Mouse (Mus musculus): Measurements from ENCODE around the gene Ninj1. TPM values are rescaled to one million over a fixed set of nuclear protein-coding genes. Genes with fewer than 3 reads are reported as not detected.

The Ninj1 gene
- polyA plus RNA-seq (2016; fragmentation: Nextera tagmentation; extraction: Ambion mirVana) = 51.3 and 55.3 TPM in 2 replicates

GRCm38 (mm10) chr13:49187288-49188218 is at the start of gene Ninj1:
TSS of gene Ninj1 (plus strand) at chr13:49187485.
- Histone ChIP-seq H3K27ac (peak within 1 kb of the TSS; percentile 88), H3K4me3 (peak within 1 kb of the TSS; percentile 79), H3K27me3 (ENCODE audit: insufficient read depth, poor library complexity, severe bottlenecking) (no peaks in the 10 kb centered on the region), H3K9me3 (no peaks in the 10 kb centered on the region; the same call in 1 of the 2 replicates), H3K36me3 (no peaks in the 10 kb centered on the region), H3K4me1 (peaks cover 69% of the 10 kb centered on the region)
- under 1% methylated on average over 80 of the region's 87 CpGs for WGBS
- DNase-seq (ENCODE audit: low spot score) = peak; percentile 92

GRCm38 (mm10) chr13:49140567-49140966 is 46.7 kb upstream of the Ninj1 start:
- Histone ChIP-seq H3K4me3 (no peak overlapping the region), H3K9me3 (no peaks in the 10 kb centered on the region), H3K36me3 (no peaks in the 10 kb centered on the region), H3K27me3 (ENCODE audit: insufficient read depth, poor library complexity, severe bottlenecking) (peaks cover 38% of the 10 kb centered on the region), H3K27ac (no peak overlapping the region), H3K4me1 (peaks cover 25% of the 10 kb centered on the region)
- 71% methylated on average over 4 of the region's 4 CpGs for WGBS
- DNase-seq (ENCODE audit: low spot score) = no peak

- Histone ChIP-seq H3K36me3 (no peaks in the 10 kb centered on the region), H3K27ac (no peak overlapping the region), H3K4me3 (no peak overlapping the region), H3K9me3 (no peaks in the 10 kb centered on the region), H3K4me1 (peaks cover 44% of the 10 kb centered on the region), H3K27me3 (ENCODE audit: insufficient read depth, poor library complexity, severe bottlenecking) (peaks cover 57% of the 10 kb centered on the region)
- 80% methylated on average over 5 of the region's 5 CpGs for WGBS
- no peak for DNase-seq (ENCODE audit: low spot score)
Measured at GRCm38 (mm10) chr13:49142396-49142795, 44.9 kb upstream of the Ninj1 start.

- 90% methylated on average over 7 of the region's 7 CpGs for WGBS
- Histone ChIP-seq H3K4me3 (no peak overlapping the region), H3K27me3 (ENCODE audit: insufficient read depth, poor library complexity, severe bottlenecking) (peaks cover 66% of the 10 kb centered on the region), H3K4me1 (peaks cover 53% of the 10 kb centered on the region), H3K36me3 (no peaks in the 10 kb centered on the region), H3K27ac (no peak overlapping the region), H3K9me3 (no peaks in the 10 kb centered on the region)
- no peak for DNase-seq (ENCODE audit: low spot score)
Measured at GRCm38 (mm10) chr13:49143323-49143722, 44.0 kb upstream of the Ninj1 start.

- 46% methylated on average over 6 of the region's 6 CpGs for WGBS
- H3K9me3 ChIP-seq = no peaks in the 10 kb centered on the region
- H3K27ac ChIP-seq = no peak overlapping the region
- H3K27me3 ChIP-seq (ENCODE audit: insufficient read depth, poor library complexity, severe bottlenecking) = peaks cover 76% of the 10 kb centered on the region
- no peak overlapping the region for H3K4me3 ChIP-seq
- H3K36me3 ChIP-seq = no peaks in the 10 kb centered on the region
- H3K4me1 ChIP-seq = peaks cover 51% of the 10 kb centered on the region
- DNase-seq (ENCODE audit: low spot score) = no peak
Measured at GRCm38 (mm10) chr13:49144451-49144850, 42.8 kb upstream of the Ninj1 start.

GRCm38 (mm10) chr13:49145396-49145795 is 41.9 kb upstream of the Ninj1 start:
- WGBS = 28% methylated on average over 7 of the region's 7 CpGs
- Histone ChIP-seq H3K36me3 (no peaks in the 10 kb centered on the region), H3K27me3 (ENCODE audit: insufficient read depth, poor library complexity, severe bottlenecking) (peaks cover 80% of the 10 kb centered on the region), H3K4me3 (no peak overlapping the region), H3K27ac (no peak overlapping the region), H3K9me3 (no peaks in the 10 kb centered on the region), H3K4me1 (peaks cover 51% of the 10 kb centered on the region)
- no peak for DNase-seq (ENCODE audit: low spot score)

DNA sequence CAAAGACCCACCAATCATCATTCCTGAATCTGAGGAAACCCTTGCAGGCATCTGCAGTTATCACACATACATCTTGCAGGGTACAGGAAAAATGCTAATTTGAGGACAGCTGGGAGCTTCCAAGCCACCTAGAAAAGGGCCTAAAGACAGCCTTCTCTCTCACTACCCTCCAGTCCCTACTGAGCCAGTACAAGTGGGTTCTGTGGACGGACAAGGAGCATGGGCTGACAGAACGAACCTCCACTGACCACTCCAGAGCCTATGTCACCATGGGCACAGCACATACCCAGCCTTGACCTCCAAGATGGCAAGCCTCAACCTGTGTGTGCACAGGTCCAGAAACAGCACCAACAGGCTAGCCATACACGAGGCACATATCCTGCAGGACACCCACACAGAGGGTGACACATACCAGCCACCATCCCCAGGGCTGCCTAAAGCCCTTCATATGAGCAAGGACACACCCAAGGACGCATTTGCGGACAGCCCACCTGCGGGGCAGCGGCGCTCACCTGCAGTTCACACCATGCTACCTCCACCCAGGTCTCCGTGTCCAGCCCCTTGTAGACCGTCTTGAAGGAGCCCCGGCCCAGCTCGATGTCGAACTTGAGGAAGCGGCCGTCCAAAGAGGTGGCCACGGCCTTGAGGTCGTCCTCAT is 41.1 kb upstream of the Ninj1 start:
- 19% methylated on average over 17 of the region's 17 CpGs for WGBS
- no peak for DNase-seq (ENCODE audit: low spot score)

DNA sequence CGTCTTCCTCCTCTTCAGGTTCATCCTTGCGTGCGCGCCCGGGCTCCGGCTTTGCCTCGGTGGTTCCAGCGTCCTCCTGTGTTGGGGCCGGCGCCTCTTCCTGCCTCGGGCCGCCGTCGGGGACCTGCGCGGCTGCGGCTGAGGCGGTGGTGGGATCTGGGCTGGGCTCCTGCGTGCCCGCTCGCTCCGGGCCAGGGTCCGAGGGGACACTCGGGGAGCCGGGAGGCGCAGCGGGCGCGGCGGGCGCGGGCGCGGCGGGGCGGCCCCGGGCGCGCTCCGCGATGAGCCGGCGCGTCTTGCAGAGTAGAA is 40.6 kb upstream of the Ninj1 start:
- Histone ChIP-seq H3K4me3 (peak overlapping the region; percentile 79), H3K36me3 (no peaks in the 10 kb centered on the region), H3K27ac (peak overlapping the region; percentile 85), H3K9me3 (no peaks in the 10 kb centered on the region), H3K4me1 (peaks cover 46% of the 10 kb centered on the region), H3K27me3 (ENCODE audit: insufficient read depth, poor library complexity, severe bottlenecking) (peaks cover 87% of the 10 kb centered on the region)
- DNase-seq (ENCODE audit: low spot score) = no peak
- WGBS = 2% methylated on average over 25 of the region's 44 CpGs

More for the DNA sequence above, 41.1 kb upstream of the Ninj1 start:
- Histone ChIP-seq H3K36me3 (no peaks in the 10 kb centered on the region), H3K4me1 (peaks cover 46% of the 10 kb centered on the region), H3K27me3 (ENCODE audit: insufficient read depth, poor library complexity, severe bottlenecking) (peaks cover 87% of the 10 kb centered on the region), H3K27ac (peak overlapping the region; percentile 85; the same call in 1 of the 2 replicates), H3K4me3 (peak overlapping the region; percentile 79), H3K9me3 (no peaks in the 10 kb centered on the region)

- Histone ChIP-seq H3K27me3 (ENCODE audit: insufficient read depth, poor library complexity, severe bottlenecking) (peaks cover 87% of the 10 kb centered on the region), H3K27ac (peak overlapping the region; percentile 85), H3K4me1 (peaks cover 46% of the 10 kb centered on the region), H3K9me3 (no peaks in the 10 kb centered on the region), H3K36me3 (no peaks in the 10 kb centered on the region), H3K4me3 (peak overlapping the region; percentile 79)
- DNase-seq (ENCODE audit: low spot score) = no peak
- WGBS = under 1% methylated on average over 92 of the region's 98 CpGs
Measured at GRCm38 (mm10) chr13:49147007-49147857, 40.1 kb upstream of the Ninj1 start.

DNA sequence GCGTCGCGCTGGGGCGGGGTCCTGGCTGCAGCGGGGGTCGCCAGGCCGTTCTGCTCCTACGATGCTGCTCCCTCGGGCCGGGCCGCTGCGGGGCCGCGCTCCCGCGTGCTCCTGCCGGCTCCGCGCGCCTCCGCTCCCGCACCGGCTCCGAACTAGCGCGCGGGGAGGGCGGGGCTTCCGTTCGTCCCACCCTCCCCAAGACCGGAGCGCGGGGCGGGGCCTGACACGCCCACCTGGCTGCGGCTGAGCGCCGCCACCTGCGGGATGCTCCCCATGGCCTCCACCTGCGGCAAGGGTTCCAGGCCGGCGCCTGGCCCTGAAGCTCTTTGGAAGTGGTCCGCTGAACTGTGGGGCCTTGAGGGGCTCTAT is 39.4 kb upstream of the Ninj1 start, which contains the start of gene Wnk2:
Gene Wnk2 (minus strand): TSS at position 157 of the 369 bp plus-strand sequence.
- no peak for DNase-seq (ENCODE audit: low spot score)
- Histone ChIP-seq H3K4me1 (peaks cover 43% of the 10 kb centered on the region), H3K9me3 (no peaks in the 10 kb centered on the region), H3K27me3 (ENCODE audit: insufficient read depth, poor library complexity, severe bottlenecking) (peaks cover 80% of the 10 kb centered on the region), H3K4me3 (peak within 1 kb of the TSS; percentile 79), H3K27ac (peak within 1 kb of the TSS; percentile 85), H3K36me3 (no peaks in the 10 kb centered on the region)
- WGBS = under 1% methylated on average over 43 of the region's 43 CpGs

DNA sequence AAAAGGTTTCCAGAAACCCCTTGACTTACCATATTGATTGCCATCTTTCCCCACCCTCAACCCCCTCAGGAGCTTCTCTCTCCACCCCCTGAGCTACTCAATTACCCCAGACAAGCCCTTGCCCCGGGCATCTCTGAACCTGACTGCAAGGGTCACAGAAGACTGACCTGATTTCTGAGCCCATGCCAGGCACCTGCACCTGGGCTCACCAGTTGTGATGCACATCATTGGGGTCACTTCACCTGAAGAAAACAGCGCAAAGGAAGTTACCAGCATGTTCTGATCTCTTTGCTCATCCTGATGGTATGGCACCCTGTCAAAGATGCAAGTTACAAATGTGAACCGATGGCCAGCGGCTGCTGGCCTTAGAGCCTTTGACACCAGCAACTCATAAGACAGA is 38.6 kb upstream of the Ninj1 start:
- no peak for DNase-seq (ENCODE audit: low spot score)
- H3K27ac ChIP-seq = no peak overlapping the region
- H3K27me3 ChIP-seq (ENCODE audit: insufficient read depth, poor library complexity, severe bottlenecking) = peaks cover 80% of the 10 kb centered on the region
- no peak overlapping the region for H3K4me3 ChIP-seq
- no peaks in the 10 kb centered on the region for H3K9me3 ChIP-seq
- WGBS = 72% methylated on average over 4 of the region's 4 CpGs
- H3K36me3 ChIP-seq = no peaks in the 10 kb centered on the region
- H3K4me1 ChIP-seq = peaks cover 47% of the 10 kb centered on the region

DNA sequence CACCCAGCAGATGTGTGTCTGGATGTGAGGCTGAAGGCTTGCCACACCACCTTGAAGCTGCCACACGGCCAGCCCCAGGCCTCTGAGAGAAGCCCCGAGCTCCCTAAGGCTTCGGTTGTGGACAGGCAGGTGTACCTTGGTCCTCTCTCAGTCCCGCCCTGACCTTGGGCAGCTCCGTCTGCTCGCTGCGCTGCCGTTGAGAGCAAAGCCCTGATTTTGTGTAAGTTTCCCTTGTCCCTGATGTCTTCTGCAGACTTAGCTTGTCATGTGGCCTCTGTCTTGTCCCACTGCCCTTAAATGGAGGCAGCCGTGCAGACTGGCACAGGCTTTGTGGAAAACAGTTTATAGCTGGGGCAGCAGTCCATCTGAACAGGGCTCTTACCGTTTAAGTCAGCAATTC is 33.3 kb upstream of the Ninj1 start:
- Histone ChIP-seq H3K4me1 (peaks cover 10% of the 10 kb centered on the region), H3K4me3 (no peak overlapping the region), H3K36me3 (no peaks in the 10 kb centered on the region), H3K27me3 (ENCODE audit: insufficient read depth, poor library complexity, severe bottlenecking) (peaks cover 37% of the 10 kb centered on the region), H3K27ac (peak overlapping the region; percentile 60; the same call in 1 of the 2 replicates), H3K9me3 (no peaks in the 10 kb centered on the region)
- no peak for DNase-seq (ENCODE audit: low spot score)
- WGBS = 67% methylated on average over 10 of the region's 10 CpGs
